Mouse (Mus musculus) right cerebral cortex, postnatal 4 days (tissue): ENCODE measurements around the gene C6.

Source experiments
- DNase-seq: peaks from one replicate; pipeline ENCODE4 v3.0.0-alpha.2; 2022

Gene C6

DNA sequence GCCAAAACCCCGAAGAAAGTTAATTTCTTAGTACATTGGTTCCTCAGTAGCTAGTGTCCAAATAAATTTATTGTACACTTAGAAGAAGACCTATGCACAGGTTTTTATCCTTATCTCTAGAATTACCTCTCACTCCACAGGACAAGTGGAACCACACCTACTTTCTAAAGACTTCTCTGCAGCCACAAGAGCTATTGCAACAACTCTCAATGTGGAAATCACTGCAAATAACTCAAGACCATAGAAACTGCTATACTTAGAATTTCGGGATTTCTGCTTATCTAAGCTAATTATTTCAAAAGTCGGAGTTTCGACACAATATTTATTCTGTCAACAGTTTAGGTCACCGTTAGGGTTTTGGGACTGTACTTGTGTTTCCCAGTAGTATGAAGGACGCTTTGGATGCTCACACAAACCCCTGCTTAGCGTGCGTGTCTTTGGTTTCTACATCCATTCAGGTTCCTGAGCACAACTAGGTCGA, at the start of gene C6:
TSS of gene C6 (plus strand) at position 346 of the 481 bp plus-strand sequence.
- no peak for DNase-seq

DNA sequence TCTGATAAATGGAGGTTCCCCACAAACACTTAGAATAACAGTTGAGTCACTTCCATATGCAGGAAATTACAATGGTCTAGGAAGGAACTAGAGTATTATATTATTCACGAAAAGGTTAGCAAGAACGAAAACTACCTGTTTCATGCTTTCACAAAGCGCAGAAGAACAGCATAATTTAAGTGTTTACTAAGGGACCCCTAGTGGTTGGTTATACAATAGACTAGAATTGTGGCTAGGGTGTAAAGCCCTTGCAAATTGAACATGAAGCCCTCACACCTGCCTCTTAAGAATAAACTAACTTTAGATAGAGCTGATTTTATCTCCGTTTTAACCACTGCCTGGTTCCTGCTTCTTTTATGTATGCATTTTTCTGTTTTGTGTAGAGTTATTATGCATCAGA, 29.4 kb upstream of the C6 start:
- DNase-seq, result no peak

DNA sequence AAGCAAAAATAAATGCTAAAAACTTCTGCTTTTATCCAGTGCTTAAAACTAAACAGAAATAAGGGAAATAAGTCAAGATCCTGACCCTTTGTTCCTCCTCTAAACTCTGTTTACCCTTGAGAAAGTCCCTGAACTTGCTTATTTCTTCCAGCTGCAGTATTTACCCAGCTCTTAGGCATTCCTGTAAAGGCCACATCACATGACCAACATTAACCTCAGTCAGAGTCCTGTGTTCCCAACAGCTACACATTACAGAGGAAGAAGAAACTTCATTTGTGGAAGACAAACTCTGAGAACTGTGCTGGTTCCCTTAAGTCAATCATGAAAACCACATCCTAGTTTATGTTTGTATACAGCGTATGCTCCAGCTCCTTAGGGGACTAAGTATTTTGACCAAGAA, 7.2 kb downstream of the C6 start:
- no peak for DNase-seq

DNA sequence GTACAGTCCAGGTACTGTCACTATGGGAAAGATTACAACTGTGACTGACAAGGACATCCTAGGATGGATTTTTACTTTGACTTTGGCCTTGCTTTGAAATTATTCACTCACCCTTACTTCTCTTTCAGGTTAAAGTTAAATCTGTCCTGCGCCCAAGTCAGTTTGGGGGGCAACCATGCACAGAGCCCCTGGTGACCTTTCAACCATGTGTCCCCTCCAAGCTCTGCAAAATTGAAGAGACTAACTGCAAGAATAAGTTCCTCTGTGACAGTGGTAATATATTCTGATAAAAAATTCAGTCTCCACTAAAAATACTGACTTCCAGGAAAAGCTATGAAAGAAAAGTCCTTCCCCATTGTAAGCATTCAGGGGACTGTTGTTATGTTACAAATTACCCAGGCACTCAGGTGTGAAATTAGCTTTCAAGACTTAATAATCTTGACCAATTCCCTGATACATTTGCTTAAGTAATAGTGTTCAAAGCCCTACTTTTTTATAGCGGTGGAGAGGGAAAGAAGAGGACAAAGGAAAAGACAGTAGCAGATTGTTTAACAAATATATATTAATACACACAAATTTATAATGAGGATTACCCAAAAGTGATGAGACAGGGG, 8.1 kb downstream of the C6 start:
- DNase-seq, result no peak

DNA sequence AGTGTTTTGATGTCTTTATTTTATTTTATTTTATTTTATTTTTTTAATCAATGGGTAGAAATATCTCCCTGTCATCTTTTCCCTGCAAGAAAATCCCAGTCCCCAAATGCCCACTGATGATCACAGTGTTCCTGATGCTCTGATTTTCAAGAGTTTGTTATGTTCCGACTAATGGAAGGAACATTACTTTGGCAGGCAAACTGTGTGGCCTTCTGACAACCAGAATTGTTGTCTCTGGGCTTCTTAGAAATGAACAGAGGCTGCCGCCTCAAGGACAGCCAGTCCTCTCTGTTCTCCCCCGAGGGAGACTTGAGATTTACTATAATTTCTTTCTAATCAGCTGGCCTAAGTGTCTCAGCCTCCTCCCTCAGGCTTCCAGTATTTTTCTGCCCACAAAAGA, 20.7 kb downstream of the C6 start:
- DNase-seq, result no peak

DNA sequence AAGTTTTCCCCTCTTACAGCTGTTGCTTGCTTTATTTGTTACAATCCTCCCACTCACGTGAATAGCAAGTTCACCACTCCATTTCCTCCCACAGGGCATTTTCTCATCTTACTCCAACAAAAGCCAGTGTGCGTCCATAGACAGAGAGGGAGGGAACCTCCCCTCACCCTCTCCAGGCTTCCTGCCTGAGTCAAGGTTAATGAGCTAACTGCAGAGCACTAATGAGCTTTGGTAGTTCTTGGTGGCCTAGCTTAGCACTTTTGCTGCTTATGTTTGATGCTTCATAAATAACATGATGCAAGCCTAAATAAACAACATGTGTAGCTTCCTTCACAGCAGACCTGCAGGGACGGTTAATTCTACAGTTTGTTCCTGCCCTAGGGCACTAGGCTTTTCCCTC, 63.4 kb downstream of the C6 start:
- DNase-seq, result no peak

DNA sequence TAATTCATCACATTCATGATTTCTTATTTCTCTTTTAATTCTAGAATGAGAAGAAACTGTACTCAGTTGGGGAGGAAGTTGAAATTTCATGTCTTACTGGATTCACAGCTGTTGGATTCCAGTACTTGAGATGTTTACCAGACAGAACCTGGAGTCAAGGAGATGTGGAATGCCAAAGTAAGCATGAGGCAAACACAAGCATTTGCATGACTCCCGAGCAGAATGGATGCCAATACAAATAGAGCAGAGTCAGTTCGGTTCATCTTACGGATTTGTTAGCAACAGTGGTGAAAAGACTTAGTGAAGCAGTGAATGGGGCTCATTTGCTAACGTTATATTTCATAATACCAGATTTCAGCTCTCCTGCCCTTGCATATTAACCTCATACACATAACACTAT, 69.9 kb downstream of the C6 start:
- DNase-seq, result no peak

DNA sequence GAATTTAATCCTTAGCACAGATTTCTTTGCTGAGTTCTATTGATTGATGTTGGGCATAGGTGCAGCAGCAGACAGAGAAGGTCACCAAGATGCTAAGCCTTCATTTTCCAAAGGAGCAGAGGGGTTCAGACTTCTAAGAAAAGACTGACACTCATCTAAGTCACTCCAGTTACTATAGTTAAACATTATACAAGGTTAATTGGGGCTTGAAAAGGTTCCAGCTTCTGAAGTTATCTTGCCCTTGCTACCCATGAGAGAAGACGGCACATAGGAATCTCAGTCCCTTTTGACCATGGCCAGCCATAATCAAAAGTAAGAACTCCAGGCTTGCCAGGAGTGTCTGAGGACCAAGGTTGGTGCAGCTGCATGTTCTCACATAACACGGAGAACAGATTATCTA, 77.3 kb downstream of the C6 start:
- no peak for DNase-seq

DNA sequence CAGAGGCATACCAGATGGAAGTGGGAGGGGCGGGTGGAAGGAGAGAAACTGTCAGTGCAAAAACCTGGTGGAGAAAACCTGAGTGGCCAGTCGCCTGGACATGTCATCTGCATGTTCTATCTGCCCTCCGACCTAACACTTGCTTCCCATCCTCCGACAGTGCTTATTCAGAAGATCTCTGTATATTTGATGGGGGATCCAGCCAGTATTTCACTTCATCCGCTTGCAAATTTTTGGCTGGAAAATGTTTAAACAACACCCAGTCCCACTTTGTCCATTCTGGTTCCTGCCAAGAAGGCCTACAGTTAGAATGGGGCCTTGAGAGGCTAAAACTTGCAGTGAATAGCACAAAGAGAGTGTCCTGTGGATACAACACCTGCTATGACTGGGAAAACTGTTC, 81.2 kb downstream of the C6 start:
- DNase-seq, result no peak

DNA sequence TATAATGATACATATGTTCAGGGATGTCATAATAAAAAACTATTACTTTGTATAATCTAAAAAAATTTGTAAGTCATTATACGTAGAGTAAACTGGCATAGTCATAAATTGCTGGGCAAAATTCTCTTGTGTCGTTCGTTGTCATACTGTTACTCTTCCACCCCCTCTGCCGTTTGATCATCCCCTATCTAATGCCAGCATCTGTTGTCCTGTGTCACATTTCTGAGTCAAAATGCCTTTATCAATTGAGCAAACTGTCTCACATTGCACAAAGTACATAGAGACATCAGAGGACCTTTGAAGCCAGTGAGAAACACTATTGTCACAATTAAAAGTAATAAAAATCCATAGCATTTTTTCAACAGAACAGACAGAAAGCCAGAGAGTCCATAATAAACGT, 88.0 kb downstream of the C6 start:
- DNase-seq, result no peak

DNA sequence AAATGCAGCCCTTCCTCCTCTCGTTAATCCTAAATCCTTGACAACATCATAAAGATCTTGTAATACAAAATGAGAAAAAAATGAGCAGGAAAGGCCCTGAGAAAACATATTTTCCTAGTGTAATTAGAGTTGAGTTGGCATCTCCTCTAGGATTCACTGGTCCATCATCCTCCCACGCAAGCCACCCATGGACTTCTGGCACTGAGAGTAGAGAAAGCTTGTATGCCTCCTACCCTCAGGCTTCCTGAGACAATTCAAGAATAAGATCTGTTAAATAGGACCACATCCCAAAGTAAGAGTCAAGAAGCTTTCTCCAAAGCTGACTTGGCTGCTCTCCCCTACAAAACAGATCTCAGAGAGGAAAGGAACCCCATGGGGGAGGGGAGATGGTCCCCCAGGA, 88.7 kb downstream of the C6 start:
- no peak for DNase-seq

DNA sequence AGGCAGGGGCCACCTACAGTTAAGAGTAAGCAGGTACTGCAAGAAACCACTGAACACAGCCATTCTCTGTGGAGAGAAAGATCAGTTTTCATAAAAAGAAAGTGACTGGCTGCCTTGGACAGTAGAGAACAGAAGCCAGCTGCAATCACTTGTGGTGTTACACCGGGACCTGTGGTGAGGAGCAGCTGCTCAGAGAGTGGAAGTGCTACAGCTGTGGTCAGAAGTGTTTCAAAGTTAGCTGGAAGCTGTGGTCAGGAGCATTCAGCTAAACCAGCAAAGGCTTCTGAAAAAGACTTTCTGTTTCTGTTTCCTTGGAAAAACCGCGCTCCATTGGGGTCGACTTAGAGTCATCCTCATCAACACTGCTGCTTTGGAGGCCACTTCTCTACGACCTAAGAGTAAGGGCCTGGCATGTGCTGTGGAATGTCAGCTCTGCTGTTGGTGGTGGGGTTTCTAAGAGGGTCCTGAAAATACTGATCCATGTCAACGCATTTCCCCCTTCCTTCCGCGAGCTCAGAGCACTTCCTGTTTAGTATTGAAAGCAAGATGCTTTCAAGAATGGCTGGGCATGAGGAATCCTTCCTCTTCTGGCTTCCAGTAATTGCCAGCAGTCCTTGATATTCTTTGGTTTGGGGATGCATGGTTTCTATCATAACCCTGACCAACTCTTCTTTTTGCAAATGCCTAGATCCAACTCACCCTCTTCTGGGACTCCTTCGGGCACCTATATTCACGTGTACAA, 89.9 kb downstream of the C6 start:
- DNase-seq, result no peak

DNA sequence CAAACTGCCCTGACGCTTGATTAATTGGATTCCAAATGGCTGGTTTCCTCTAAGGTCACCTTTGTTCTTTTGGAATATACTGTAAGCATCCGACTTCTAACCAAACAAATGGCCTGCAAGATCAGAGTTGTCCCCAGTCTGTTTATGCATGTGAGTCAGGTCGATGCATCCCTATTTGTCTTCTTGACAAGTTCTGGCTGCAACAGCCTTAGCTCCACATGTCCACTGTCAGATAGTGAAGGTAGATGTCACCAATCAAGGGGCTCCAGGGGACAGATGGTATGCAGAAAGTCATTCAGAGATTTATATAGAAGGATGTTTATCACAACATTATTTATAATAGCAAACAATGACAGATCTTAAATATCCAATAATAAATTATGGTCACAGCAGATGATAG, 91.5 kb downstream of the C6 start:
- DNase-seq, result no peak

DNA sequence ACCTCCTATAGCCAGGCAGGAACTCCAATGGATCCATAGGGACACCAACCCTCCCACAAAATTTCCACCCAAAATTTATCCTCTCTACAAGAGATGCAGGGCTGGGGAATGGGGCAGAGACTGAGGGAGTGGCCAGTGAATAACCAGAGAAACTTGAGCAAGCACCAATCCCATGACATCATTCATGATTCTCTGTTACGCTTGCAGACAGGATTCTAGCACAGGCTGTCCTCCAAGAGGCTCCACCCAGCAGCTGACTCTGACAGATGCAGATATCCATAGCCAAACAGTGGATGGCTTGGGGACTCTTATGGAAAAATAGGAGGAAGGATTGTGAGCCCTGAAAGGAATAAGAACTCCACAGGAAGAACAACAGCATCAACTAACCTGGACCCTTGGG, 94.2 kb downstream of the C6 start:
- DNase-seq, result no peak

DNA sequence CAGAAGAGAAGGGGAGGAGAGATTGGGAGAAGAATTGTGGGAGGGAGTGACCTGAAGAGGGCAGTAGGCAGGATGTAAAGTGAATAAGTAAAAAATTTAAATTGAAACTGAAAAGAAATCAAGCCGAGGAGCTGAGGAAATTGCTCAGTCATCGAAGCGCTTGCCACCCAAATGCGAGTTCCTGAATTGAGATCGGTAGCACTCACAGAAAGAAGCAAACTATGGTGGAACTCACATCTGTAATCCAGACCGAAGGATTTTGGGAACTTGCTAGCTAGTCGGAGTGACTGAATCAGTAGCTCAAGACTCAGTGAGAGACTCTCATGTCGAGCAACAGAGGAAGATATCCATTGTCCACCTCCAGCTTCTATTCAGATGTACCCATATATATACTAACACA, 94.8 kb downstream of the C6 start:
- DNase-seq, result no peak

DNA sequence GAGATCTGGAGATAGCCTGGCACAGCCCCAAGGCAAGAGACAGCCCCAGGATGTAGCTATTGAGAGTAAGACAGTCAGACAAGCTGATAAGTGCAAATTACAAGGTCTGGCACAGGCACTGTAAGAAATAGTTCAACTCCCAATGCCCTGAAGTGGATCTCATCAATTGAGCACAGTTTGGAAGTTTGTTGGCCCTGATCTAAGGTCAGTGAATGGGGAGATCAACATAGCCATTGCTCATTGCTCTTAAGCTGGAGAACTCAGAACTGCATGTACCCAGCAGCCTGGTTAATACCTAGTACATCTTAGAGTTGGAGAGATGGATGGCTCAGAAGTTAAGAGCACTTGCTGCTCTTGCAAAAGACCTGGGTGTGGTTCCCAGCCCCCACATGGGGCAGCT, 100.8 kb downstream of the C6 start:
- no peak for DNase-seq

DNA sequence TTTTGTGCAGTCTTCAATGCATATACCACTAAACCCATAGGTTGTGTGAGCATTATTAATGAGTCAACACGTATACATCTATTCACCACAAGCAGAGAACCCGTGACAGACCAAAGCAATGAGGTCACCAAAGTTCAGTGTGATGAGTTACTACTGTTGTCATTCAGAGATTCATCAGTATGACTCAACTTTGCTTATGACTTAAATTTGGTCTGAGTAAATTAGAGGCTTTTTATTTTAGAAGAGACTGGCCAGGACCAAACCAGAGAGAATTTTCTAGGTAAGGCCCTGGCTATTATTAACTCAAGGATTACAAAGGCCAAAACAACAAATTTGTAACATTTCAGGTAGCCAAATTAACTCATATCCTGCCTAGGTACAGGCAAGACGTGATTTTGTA, 109.4 kb downstream of the C6 start:
- no peak for DNase-seq

DNA sequence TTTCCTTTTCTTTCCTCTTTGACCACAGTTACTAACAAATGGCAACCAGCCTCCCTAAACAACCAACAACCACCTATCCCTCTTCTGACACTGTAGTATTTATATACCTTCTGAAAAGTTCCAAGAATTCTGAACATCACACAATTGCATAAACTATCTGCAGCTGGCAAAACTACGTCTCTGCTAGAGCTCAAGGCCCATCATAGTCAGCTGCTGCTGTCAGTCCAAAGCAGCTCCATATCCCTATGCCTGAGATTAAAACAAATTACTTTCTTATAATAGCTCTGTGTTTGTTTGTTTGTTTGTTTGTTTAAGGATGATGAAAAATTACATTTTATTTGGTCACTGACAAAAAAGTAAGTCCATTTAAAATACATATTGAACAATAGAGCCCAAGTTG, 123.0 kb downstream of the C6 start:
- DNase-seq, result no peak
